Mouse (Mus musculus): Measurements from ENCODE around the gene Inhba. TPM values are rescaled to one million over a fixed set of nuclear protein-coding genes. Genes with fewer than 3 reads are reported as not detected.

The Inhba gene
- total and polyA plus RNA-seq, 2 experiments from 2014 or later: 0.47 to 1.7 TPM

GRCm38 (mm10) chr13:16021849-16022248, 10.2 kb downstream of the Inhba start:
- DNase-seq (ENCODE audit: low spot score): no peak
- Histone ChIP-seq H3K9me3 (ENCODE audit: low read length) (no peaks in the 10 kb centered on the region), H3K36me3 (ENCODE audit: insufficient read depth, low read length) (no peaks in the 10 kb centered on the region), H3K27ac (no peak overlapping the region), H3K4me3 (ENCODE audit: low read length) (no peak overlapping the region), H3K4me2 (ENCODE audit: low read depth, low read length) (peak overlapping the region; percentile 40), H3K27me3 (ENCODE audit: insufficient read depth, low read length) (no peaks in the 10 kb centered on the region), H3K4me1 (ENCODE audit: insufficient read depth, low read length) (peaks cover 7% of the 10 kb centered on the region; the same call in 1 of the 2 replicates), H3K9ac (replicated peaks; ENCODE audit: low read length) (no peak overlapping the region)
- no peak for ATAC-seq
- TF ChIP-seq CTCF (IDR thresholded peaks at IDR 0.05; ENCODE audit: low read depth): no peak
- WGBS: 82% methylated on average over 7 of the region's 7 CpGs

GRCm38 (mm10) chr13:16022536-16022935, 10.9 kb downstream of the Inhba start:
- Histone ChIP-seq H3K9me3 (ENCODE audit: low read length) (no peaks in the 10 kb centered on the region), H3K9ac (replicated peaks; ENCODE audit: low read length) (peak overlapping the region; percentile 35; the same call in 1 of the 2 replicates), H3K27ac (peak overlapping the region; percentile 45; the same call in 1 of the 2 replicates), H3K4me2 (ENCODE audit: low read depth, low read length) (peak overlapping the region; percentile 40), H3K4me3 (ENCODE audit: low read length) (peak overlapping the region; percentile 30), H3K4me1 (ENCODE audit: insufficient read depth, low read length) (peaks cover 4% of the 10 kb centered on the region; the same call in 1 of the 2 replicates), H3K36me3 (ENCODE audit: insufficient read depth, low read length) (no peaks in the 10 kb centered on the region), H3K27me3 (ENCODE audit: insufficient read depth, low read length) (no peaks in the 10 kb centered on the region)
- DNase-seq (ENCODE audit: low spot score) (no peak), ATAC-seq (peak; percentile 44; the same call in 1 of the 2 replicates)
- WGBS: 87% methylated on average over 8 of the region's 8 CpGs
- TF ChIP-seq CTCF (IDR thresholded peaks at IDR 0.05; ENCODE audit: low read depth): no peak

GRCm38 (mm10) chr13:16023070-16024039, 11.7 kb downstream of the Inhba start:
- Histone ChIP-seq H3K9ac (replicated peaks; ENCODE audit: low read length) (peak overlapping the region; percentile 35; the same call in 1 of the 2 replicates), H3K27me3 (ENCODE audit: insufficient read depth, low read length) (no peaks in the 10 kb centered on the region), H3K4me1 (ENCODE audit: insufficient read depth, low read length) (no peaks in the 10 kb centered on the region), H3K9me3 (ENCODE audit: low read length) (no peaks in the 10 kb centered on the region), H3K27ac (peak overlapping the region; percentile 45; the same call in 1 of the 2 replicates), H3K4me2 (ENCODE audit: low read depth, low read length) (peak overlapping the region; percentile 40), H3K4me3 (ENCODE audit: low read length) (peak overlapping the region; percentile 30), H3K36me3 (ENCODE audit: insufficient read depth, low read length) (no peaks in the 10 kb centered on the region)
- TF ChIP-seq CTCF (IDR thresholded peaks at IDR 0.05; ENCODE audit: low read depth): peak; percentile 64
- DNase-seq (ENCODE audit: low spot score) (peak; percentile 73), ATAC-seq (peak; percentile 94)
- WGBS: 44% methylated on average over 13 of the region's 13 CpGs

- 77% methylated on average over 5 of the region's 5 CpGs for WGBS
- Histone ChIP-seq H3K27me3 (ENCODE audit: insufficient read depth, low read length) (no peaks in the 10 kb centered on the region), H3K4me2 (ENCODE audit: low read depth, low read length) (no peak overlapping the region), H3K4me1 (ENCODE audit: insufficient read depth, low read length) (no peaks in the 10 kb centered on the region), H3K27ac (no peak overlapping the region), H3K36me3 (ENCODE audit: insufficient read depth, low read length) (no peaks in the 10 kb centered on the region), H3K4me3 (ENCODE audit: low read length) (no peak overlapping the region), H3K9ac (replicated peaks; ENCODE audit: low read length) (no peak overlapping the region), H3K9me3 (ENCODE audit: low read length) (no peaks in the 10 kb centered on the region)
- ATAC-seq: no peak
- DNase-seq (ENCODE audit: low spot score): no peak
- TF ChIP-seq CTCF (IDR thresholded peaks at IDR 0.05; ENCODE audit: low read depth): no peak
These were observed 19.0 kb downstream of the Inhba start for GRCm38 (mm10) chr13:16030557-16031057.

GRCm38 (mm10) chr13:16032425-16032824, 20.8 kb downstream of the Inhba start:
- ATAC-seq (no peak), DNase-seq (ENCODE audit: low spot score) (no peak)
- H3K9ac ChIP-seq (replicated peaks; ENCODE audit: low read length): no peak overlapping the region
- no peaks in the 10 kb centered on the region for H3K9me3 ChIP-seq (ENCODE audit: low read length)
- no peak overlapping the region for H3K27ac ChIP-seq
- H3K4me2 ChIP-seq (ENCODE audit: low read depth, low read length): no peak overlapping the region
- TF ChIP-seq CTCF (IDR thresholded peaks at IDR 0.05; ENCODE audit: low read depth): no peak
- H3K4me1 ChIP-seq (ENCODE audit: insufficient read depth, low read length): no peaks in the 10 kb centered on the region
- no peaks in the 10 kb centered on the region for H3K27me3 ChIP-seq (ENCODE audit: insufficient read depth, low read length)
- H3K4me3 ChIP-seq (ENCODE audit: low read length): no peak overlapping the region
- no peaks in the 10 kb centered on the region for H3K36me3 ChIP-seq (ENCODE audit: insufficient read depth, low read length)

- 37% methylated on average over 6 of the region's 6 CpGs for WGBS
- Histone ChIP-seq H3K4me1 (ENCODE audit: insufficient read depth, low read length) (no peaks in the 10 kb centered on the region), H3K4me3 (ENCODE audit: low read length) (no peak overlapping the region), H3K27ac (no peak overlapping the region), H3K36me3 (ENCODE audit: insufficient read depth, low read length) (no peaks in the 10 kb centered on the region), H3K9ac (replicated peaks; ENCODE audit: low read length) (no peak overlapping the region), H3K27me3 (ENCODE audit: insufficient read depth, low read length) (no peaks in the 10 kb centered on the region), H3K9me3 (ENCODE audit: low read length) (no peaks in the 10 kb centered on the region), H3K4me2 (ENCODE audit: low read depth, low read length) (no peak overlapping the region)
- DNase-seq (ENCODE audit: low spot score) (no peak), ATAC-seq (no peak)
- TF ChIP-seq CTCF (IDR thresholded peaks at IDR 0.05; ENCODE audit: low read depth): no peak
These were observed 21.4 kb downstream of the Inhba start for GRCm38 (mm10) chr13:16032935-16033592.
